Mouse (Mus musculus) forebrain, embryonic 16.5 days (tissue): ENCODE data around the gene Krtap1-3. TPM values are rescaled to one million over a fixed set of nuclear protein-coding genes. Genes with fewer than 3 reads are reported as not detected.
"Not testable (repeated sequence)": the region's sequence is repeated elsewhere in the genome, so short reads cannot be mapped to it uniquely, and the experiment has no call there.

Experiments used
- ATAC-seq: fragments of 200-750 bp; cut with Nextera tagmentation; 2 replicates; pipeline ENCODE4 v1.8.0; 2017; ENCODE audit warnings: mild to moderate bottlenecking, moderate library complexity
- H3K27ac ChIP-seq: fragments of 300-500 bp; sonication (generic); 2 replicates; pipeline ENCODE4 v1.5.1; 2014; ENCODE audit warnings: low read length, control low read depth
- H3K27me3 ChIP-seq: fragments of 300-500 bp; sonication (generic); replicated peaks from 2 replicates; pipeline ENCODE4 v1.6.1; 2014; ENCODE audit warnings: low read length; ENCODE audit not compliant: control insufficient read depth, insufficient read depth
- H3K36me3 ChIP-seq: fragments of 300-500 bp; sonication (generic); 2 replicates; pipeline ENCODE4 v1.6.1; 2014; ENCODE audit not compliant: control insufficient read depth, insufficient read depth
- H3K4me1 ChIP-seq: fragments of 300-500 bp; sonication (generic); replicated peaks from 2 replicates; pipeline ENCODE4 v1.6.1; 2014; ENCODE audit warnings: low read length; ENCODE audit not compliant: control insufficient read depth, insufficient read depth
- H3K4me2 ChIP-seq: fragments of 300-500 bp; sonication (generic); 2 replicates; pipeline ENCODE4 v1.6.1; 2014; ENCODE audit warnings: mild to moderate bottlenecking, low read length, control low read depth
- H3K4me3 ChIP-seq: fragments of 300-500 bp; sonication (generic); replicated peaks from 2 replicates; pipeline ENCODE4 v1.5.1; 2014; ENCODE audit warnings: mild to moderate bottlenecking, low read length, control low read depth
- H3K9ac ChIP-seq: fragments of 300-500 bp; sonication (generic); replicated peaks from 2 replicates; pipeline ENCODE4 v1.6.1; 2014; ENCODE audit warnings: low read depth, low read length, control low read depth
- H3K9me3 ChIP-seq: fragments of 300-500 bp; sonication (generic); 2 replicates; pipeline ENCODE4 v1.6.1; 2016; ENCODE audit warnings: low read length; ENCODE audit not compliant: control insufficient read depth
- WGBS: fragments of 180-500 bp; shearing (Covaris S2); extraction: QIAGEN DNeasy Blood & Tissue Kit; methylation state at CpG from one replicate; pipeline ENCODE4 v1.1.7; 2014; 5-methylcytosine and 5-hydroxymethylcytosine counted together
- polyA plus RNA-seq: library from polyadenylated mRNA; unstranded; fragments of >200 nt; fragmentation: Nextera tagmentation; extraction: Ambion mirVana; gene quantifications from 2 replicates; pipeline ENCODE4 v1.2.1, GENCODE M21; 2015

Krtap1-3 gene
- polyA plus RNA-seq, 1 experiment from 2014 or later: not detected

DNA sequence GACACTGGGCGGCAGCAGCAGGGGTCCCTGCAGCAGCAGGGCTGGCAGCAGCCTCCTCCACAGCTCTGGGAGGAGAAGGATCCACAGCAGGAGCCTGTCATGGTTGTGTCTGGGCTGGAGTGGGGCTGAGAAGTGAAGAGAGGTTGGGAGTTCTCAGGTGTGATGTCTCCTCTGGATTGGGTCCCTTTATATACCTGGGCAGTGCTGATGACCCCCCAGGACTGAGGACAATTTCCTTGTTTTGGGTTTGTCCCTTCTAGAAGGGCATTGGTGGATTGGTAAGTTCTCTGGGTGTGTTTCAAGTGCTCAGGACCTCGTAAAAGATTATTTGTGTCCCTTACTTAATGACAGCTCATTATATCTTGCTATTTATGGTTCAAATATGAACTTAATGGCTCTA is 18.9 kb upstream of the Krtap1-3 start, which contains the start of gene Gm11937:
Gm11937 (minus strand) TSS at position 101 of the 400 bp plus-strand sequence.
- not testable (repeated sequence) for H3K27me3 ChIP-seq, H3K4me1 ChIP-seq, H3K27ac ChIP-seq, H3K9ac ChIP-seq, H3K9me3 ChIP-seq, ATAC-seq, H3K4me3 ChIP-seq, H3K36me3 ChIP-seq, H3K4me2 ChIP-seq
- 60% methylated on average over 1 of the region's 2 CpGs for WGBS

DNA sequence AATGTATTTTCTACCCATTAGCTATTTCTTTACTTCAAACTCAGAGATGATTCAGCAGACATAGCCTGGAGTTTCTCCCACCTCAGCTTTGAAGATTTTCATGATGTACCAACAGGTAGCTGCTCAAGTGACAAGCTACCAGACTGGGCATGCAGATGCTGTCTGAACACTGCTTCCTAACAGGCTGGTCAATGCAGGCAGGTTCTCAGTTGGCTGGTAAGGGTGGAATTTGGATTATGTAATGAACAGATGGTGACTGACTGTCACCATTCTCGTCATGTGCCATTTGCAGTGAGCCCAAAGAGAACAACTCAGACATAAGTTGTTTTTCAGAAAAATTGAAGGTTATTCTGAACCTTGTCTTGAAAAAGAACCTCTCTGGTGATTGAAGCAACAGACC is 18.0 kb upstream of the Krtap1-3 start:
- no peak overlapping the region for H3K4me3 ChIP-seq
- 48% methylated on average over 1 of the region's 1 CpGs for WGBS

DNA sequence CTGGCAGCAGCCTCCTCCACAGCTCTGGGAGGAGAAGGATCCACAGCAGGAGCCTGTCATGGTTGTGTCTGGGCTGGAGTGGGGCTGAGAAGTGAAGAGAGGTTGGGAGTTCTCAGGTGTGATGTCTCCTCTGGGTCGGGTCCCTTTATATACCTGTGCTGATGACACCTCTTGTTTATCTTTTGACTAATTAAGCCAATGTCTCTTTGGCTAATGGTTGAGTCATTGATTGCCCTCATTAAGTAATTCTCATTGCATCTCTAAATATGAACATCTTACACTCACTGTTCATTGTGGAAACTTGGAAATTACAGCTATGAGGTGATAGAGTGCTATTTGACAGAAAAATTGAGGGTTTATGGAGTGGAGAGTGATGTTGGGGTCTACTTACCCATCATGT is 12.1 kb upstream of the Krtap1-3 start, which contains the start of gene Gm11938:
Gm11938 (minus strand) TSS at position 101 of the 400 bp plus-strand sequence.
- not testable (repeated sequence) for ATAC-seq, H3K36me3 ChIP-seq, H3K27ac ChIP-seq, H3K4me2 ChIP-seq, H3K27me3 ChIP-seq, H3K9ac ChIP-seq, H3K9me3 ChIP-seq, H3K4me3 ChIP-seq, H3K4me1 ChIP-seq
- 76% methylated on average over 1 of the region's 1 CpGs for WGBS

More for the DNA sequence above, 18.0 kb upstream of the Krtap1-3 start:
- H3K4me2 ChIP-seq: no peak overlapping the region
- ATAC-seq: no peak
- H3K4me1 ChIP-seq: no peaks in the 10 kb centered on the region
- no peaks in the 10 kb centered on the region for H3K36me3 ChIP-seq
- no peak overlapping the region for H3K27ac ChIP-seq
- no peaks in the 10 kb centered on the region for H3K9me3 ChIP-seq
- H3K9ac ChIP-seq: no peak overlapping the region
- no peaks in the 10 kb centered on the region for H3K27me3 ChIP-seq

DNA sequence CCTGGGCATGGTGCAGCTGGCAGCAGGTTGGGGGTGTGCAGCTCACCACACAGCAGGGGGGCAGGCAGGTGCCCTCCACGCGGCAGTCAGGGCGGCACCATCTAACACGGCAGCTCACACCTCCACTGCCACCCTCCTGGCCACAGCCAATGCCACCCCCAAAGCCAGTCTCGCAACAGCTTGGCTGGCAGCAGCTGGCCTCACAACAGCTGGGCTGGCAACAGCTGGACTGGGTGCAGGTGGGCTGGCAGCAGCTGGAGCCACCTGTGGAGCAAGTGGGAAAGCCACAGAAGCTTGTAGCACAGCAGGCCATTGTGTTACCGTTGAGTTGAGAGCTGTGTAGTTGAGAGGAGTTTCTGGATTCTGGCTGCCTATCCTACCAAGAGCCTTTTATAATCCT is 6.6 kb upstream of the Krtap1-3 start, which contains the start of gene Krtap9-3:
Krtap9-3 (minus strand) TSS at position 364 of the 400 bp plus-strand sequence.
- not testable (repeated sequence) for H3K4me2 ChIP-seq, H3K4me3 ChIP-seq, H3K9ac ChIP-seq, H3K36me3 ChIP-seq, H3K27ac ChIP-seq, ATAC-seq, H3K9me3 ChIP-seq, H3K4me1 ChIP-seq, H3K27me3 ChIP-seq
- WGBS: 79% methylated on average over 6 of the region's 6 CpGs

DNA sequence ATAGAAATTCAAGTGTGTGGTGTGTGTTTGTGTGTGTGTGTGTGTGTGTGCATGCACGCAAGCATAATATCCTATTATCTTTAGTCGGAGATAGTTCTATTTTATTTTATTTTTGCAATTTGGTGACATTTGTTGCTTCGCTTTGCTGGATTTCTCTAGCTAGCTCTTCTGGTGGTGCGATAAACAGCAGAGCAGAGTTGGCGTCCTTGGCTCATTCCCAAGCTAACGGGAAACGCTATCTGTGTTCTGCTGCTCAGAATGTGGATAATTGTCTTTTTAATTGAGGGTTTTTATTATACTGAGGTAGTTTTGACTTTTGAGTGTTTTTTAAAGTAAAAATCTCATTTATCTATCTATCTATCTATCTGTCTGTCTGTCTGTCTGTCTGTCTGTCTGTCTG is 6.0 kb downstream of the Krtap1-3 start:
- Histone ChIP-seq H3K4me2 (no peak overlapping the region), H3K36me3 (no peaks in the 10 kb centered on the region), H3K27ac (no peak overlapping the region), H3K27me3 (no peaks in the 10 kb centered on the region), H3K4me3 (no peak overlapping the region), H3K4me1 (no peaks in the 10 kb centered on the region), H3K9ac (no peak overlapping the region), H3K9me3 (no peaks in the 10 kb centered on the region)
- 76% methylated on average over 7 of the region's 7 CpGs for WGBS
- ATAC-seq: no peak

DNA sequence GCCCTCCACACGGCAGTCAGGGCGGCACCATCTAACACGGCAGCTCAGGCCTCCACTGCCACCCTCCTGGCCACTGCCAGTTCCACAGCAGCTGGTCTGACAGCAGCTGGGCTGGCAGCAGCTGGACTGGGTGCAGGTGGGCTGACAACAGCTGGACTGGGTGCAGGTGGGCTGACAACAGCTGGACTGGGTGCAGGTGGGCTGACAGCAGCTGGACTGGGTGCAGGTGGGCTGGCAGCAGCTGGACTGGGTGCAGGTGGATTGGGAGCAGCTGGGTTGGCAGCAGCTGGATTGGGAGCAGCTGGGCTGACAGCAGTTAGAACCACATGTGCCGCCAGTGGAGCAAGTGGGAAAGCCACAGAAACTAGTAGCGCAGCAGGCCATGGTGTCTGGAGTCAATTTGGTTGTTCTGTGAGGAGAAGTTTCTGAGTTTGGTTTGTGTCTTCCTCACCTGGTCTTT is 7.9 kb downstream of the Krtap1-3 start, which contains the start of gene Krtap1-4:
Krtap1-4 (minus strand) TSS at position 410 of the 460 bp plus-strand sequence.
- H3K27ac ChIP-seq: no peak within 1 kb of the TSS
- WGBS: 73% methylated on average over 5 of the region's 5 CpGs
- no peak within 1 kb of the TSS for H3K9ac ChIP-seq
- H3K9me3 ChIP-seq: no peaks in the 10 kb centered on the region
- no peaks in the 10 kb centered on the region for H3K36me3 ChIP-seq
- H3K4me2 ChIP-seq: no peak within 1 kb of the TSS
- H3K4me3 ChIP-seq: no peak within 1 kb of the TSS
- no peak for ATAC-seq
- H3K27me3 ChIP-seq: no peaks in the 10 kb centered on the region
- no peaks in the 10 kb centered on the region for H3K4me1 ChIP-seq

DNA sequence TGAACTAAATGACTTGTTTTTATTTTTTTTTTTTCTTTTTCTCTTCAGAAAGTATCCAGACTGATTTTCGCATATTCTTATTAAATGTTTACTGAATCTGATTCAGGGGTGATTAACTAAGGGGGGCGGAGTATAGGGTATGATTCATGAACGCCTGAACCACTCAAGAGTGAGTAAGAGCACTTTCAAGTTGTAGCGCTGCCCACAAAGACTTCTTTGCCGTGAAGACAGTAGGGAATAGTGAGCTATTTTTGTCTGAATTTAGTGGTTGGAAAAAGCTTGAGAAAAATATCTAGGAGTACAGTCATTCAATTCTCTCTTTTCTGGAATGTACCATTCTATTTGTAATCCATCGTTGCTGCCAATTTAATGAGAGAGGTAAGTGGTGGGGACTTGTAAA is 9.6 kb downstream of the Krtap1-3 start:
- ATAC-seq: no peak
- H3K9ac ChIP-seq: no peak overlapping the region
- no peaks in the 10 kb centered on the region for H3K36me3 ChIP-seq
- H3K27ac ChIP-seq: no peak overlapping the region
- WGBS: 71% methylated on average over 6 of the region's 6 CpGs
- H3K9me3 ChIP-seq: no peaks in the 10 kb centered on the region
- no peaks in the 10 kb centered on the region for H3K27me3 ChIP-seq
- no peak overlapping the region for H3K4me3 ChIP-seq
- no peak overlapping the region for H3K4me2 ChIP-seq
- no peaks in the 10 kb centered on the region for H3K4me1 ChIP-seq

DNA sequence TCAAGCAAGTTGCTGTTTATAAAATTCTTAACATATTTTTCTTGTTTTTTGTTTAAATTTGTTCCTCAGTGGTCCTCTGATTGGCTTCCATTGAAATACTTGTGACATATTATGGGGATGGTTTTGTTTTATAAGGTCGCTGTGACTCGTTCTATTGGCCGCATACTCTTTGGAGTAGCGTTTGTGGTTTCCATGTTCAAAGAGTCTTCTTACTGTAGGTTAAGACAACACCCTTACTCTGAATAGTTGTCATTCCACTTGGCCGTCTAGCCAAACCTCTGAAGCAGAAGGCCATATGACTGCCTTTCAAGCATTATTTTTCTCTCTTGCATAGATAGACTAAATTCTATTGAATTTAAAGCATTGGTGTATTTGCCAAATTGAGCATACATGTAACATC is 10.1 kb downstream of the Krtap1-3 start:
- H3K9me3 ChIP-seq: no peaks in the 10 kb centered on the region
- no peak overlapping the region for H3K9ac ChIP-seq
- no peak overlapping the region for H3K4me2 ChIP-seq
- H3K27ac ChIP-seq: no peak overlapping the region
- 88% methylated on average over 5 of the region's 5 CpGs for WGBS
- no peaks in the 10 kb centered on the region for H3K27me3 ChIP-seq
- no peaks in the 10 kb centered on the region for H3K4me1 ChIP-seq
- ATAC-seq: no peak
- H3K4me3 ChIP-seq: no peak overlapping the region
- no peaks in the 10 kb centered on the region for H3K36me3 ChIP-seq

DNA sequence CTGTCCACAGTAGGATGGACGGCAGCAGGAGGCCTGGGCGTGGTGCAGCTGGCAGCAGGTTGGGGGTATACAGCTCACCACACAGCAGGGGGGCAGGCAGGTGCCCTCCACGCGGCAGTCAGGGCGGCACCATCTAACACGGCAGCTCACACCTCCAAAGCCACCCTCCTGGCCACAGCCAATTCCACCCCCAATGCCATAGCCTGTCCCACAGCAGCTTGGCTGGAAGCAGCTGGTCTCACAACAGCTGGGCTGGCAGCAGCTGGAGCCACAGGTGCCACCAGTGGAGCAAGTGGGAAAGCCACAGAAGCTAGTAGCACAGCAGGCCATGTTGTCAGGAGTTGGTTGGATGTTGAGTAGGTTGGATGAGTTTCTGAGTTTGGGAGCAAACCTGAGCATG is 10.5 kb downstream of the Krtap1-3 start, which contains the start of gene Krtap1-5:
Krtap1-5 (minus strand) TSS at position 381 of the 400 bp plus-strand sequence.
- ATAC-seq: no peak
- H3K4me2 ChIP-seq: no peak within 1 kb of the TSS
- H3K4me3 ChIP-seq: no peak within 1 kb of the TSS
- no peaks in the 10 kb centered on the region for H3K27me3 ChIP-seq
- H3K9me3 ChIP-seq: no peaks in the 10 kb centered on the region
- no peaks in the 10 kb centered on the region for H3K36me3 ChIP-seq
- WGBS: 87% methylated on average over 6 of the region's 6 CpGs
- no peaks in the 10 kb centered on the region for H3K4me1 ChIP-seq
- no peak within 1 kb of the TSS for H3K9ac ChIP-seq
- H3K27ac ChIP-seq: no peak within 1 kb of the TSS

DNA sequence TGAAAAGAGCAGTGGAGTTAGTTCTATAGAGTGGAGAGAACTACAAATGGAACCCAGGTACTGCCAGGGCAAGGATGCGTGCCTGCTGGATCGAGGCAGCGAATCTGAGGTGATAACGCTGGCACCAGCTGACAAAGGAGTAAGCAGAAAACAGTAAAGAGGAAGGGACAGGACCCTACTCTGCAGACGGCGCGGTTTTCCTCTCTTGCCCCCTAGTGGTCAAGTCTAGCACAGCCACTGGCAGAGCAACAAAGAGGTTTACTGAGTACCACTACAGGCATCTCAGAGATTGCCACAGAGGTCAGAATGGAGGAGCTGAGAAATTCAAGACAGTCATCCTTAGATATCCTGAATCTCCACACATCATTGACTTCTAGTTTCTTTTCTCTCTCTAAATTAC is 17.0 kb downstream of the Krtap1-3 start:
- ATAC-seq: peak; percentile 78
- WGBS: 3% methylated on average over 7 of the region's 7 CpGs
- no peaks in the 10 kb centered on the region for H3K27me3 ChIP-seq
- no peaks in the 10 kb centered on the region for H3K9me3 ChIP-seq
- no peaks in the 10 kb centered on the region for H3K36me3 ChIP-seq
- no peaks in the 10 kb centered on the region for H3K4me1 ChIP-seq
- H3K9ac ChIP-seq: 0 out of 2 replicates have a peak overlapping the region, but pooled peaks have one; percentile 10
- peak overlapping the region; percentile 44 for H3K4me2 ChIP-seq
- no peak overlapping the region; the same call in 1 of the 2 replicates for H3K4me3 ChIP-seq
- H3K27ac ChIP-seq: no peak overlapping the region
